Mouse (Mus musculus) heart, postnatal 0 days (tissue): Measurements from ENCODE around the gene Cntn5. TPM values are rescaled to one million over a fixed set of nuclear protein-coding genes. Genes with fewer than 3 reads are reported as not detected.

Experiments
- ATAC-seq: fragments of 200-750 bp; cut with Nextera tagmentation; 2 replicates; pipeline ENCODE4 v1.8.0; 2017; ENCODE audit warnings: low read depth, moderate number of reproducible peaks, moderate library complexity; ENCODE audit not compliant: insufficient read depth
- DNase-seq: peaks from one replicate; pipeline ENCODE4 v3.0.0-alpha.2; 2016; ENCODE audit warnings: low spot score
- H3K27ac ChIP-seq: fragments of 300-500 bp; sonication (generic); 2 replicates; pipeline ENCODE4 v1.5.1; 2014; ENCODE audit warnings: low read depth, mild to moderate bottlenecking
- H3K27me3 ChIP-seq: fragments of 300-500 bp; sonication (generic); 2 replicates; pipeline ENCODE4 v1.6.1; 2014; ENCODE audit warnings: low read length, mixed read lengths; ENCODE audit not compliant: control insufficient read depth, insufficient read depth
- H3K36me3 ChIP-seq: fragments of 300-500 bp; sonication (generic); replicated peaks from 2 replicates; pipeline ENCODE4 v1.6.1; 2014; ENCODE audit warnings: low read length, mixed read lengths; ENCODE audit not compliant: control insufficient read depth, insufficient read depth
- H3K4me1 ChIP-seq: fragments of 300-500 bp; sonication (generic); 2 replicates; pipeline ENCODE4 v1.6.1; 2014; ENCODE audit warnings: antibody characterized with exemption; ENCODE audit not compliant: control insufficient read depth, insufficient read depth
- H3K4me2 ChIP-seq: fragments of 300-500 bp; sonication (generic); 2 replicates; pipeline ENCODE4 v1.6.1; 2014; ENCODE audit warnings: low read depth, mild to moderate bottlenecking, low read length, moderate library complexity
- H3K4me3 ChIP-seq: fragments of 300-500 bp; sonication (generic); 2 replicates; pipeline ENCODE4 v1.5.1; 2014; ENCODE audit warnings: low read depth, low read length
- H3K9ac ChIP-seq: fragments of 300-500 bp; sonication (generic); replicated peaks from 2 replicates; pipeline ENCODE4 v1.6.1; 2014; ENCODE audit warnings: low read depth, low read length, mixed read lengths
- H3K9me3 ChIP-seq: fragments of 300-500 bp; sonication (generic); replicated peaks from 2 replicates; pipeline ENCODE4 v1.6.1; 2016; ENCODE audit warnings: low read length; ENCODE audit not compliant: control insufficient read depth
- CTCF ChIP-seq: IDR thresholded peaks from 2 replicates; pipeline ENCODE4 v1.5.1; 2016; ENCODE audit warnings: antibody characterized with exemption, control low read depth, low read depth
- EP300 ChIP-seq: IDR thresholded peaks from 2 replicates; pipeline ENCODE4 v1.6.1; 2016; ENCODE audit warnings: antibody characterized with exemption, low read depth
- WGBS: fragments of 180-500 bp; shearing (Covaris S2); extraction: QIAGEN DNeasy Blood & Tissue Kit; methylation state at CpG from one replicate; pipeline ENCODE4 v1.1.7; 2014; 5-methylcytosine and 5-hydroxymethylcytosine counted together
- polyA plus RNA-seq: library from polyadenylated mRNA; unstranded; fragments of >200 nt; fragmentation: Nextera tagmentation; extraction: Ambion mirVana; gene quantifications from 2 replicates; pipeline ENCODE4 v1.2.1, GENCODE M21; 2015
- total RNA-seq: library from RNA; depleted of rRNA; stranded (reverse); fragments of >200 nt; gene quantifications from 2 replicates; pipeline ENCODE4 v1.2.3, GENCODE M21; 2014; ENCODE audit warnings: low replicate concordance

Cntn5 gene
- total and polyA plus RNA-seq, 2 experiments from 2014 or later: 0.07 to 0.19 TPM

DNA sequence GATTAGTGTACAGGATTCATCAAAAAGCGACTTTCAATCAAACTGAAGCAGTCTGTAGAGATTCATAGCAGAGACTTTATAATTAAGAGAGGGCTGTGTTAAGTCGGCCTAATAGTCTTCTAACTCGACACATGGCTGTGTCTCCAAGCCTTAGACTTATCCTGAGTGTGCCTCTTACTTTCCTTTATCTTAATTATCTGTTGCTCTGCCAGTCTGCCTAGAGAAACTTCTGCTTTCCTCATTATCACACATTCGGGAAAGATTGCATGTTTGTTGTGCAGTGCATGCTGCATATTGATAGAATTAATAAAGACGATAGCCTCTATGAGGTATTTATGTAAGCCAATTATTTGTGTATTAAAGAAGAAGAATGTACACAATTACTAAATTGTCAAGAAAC lies 375.9 kb downstream of the Cntn5 start:
- no peak for ATAC-seq
- 56% methylated on average over 5 of the region's 5 CpGs for WGBS

DNA sequence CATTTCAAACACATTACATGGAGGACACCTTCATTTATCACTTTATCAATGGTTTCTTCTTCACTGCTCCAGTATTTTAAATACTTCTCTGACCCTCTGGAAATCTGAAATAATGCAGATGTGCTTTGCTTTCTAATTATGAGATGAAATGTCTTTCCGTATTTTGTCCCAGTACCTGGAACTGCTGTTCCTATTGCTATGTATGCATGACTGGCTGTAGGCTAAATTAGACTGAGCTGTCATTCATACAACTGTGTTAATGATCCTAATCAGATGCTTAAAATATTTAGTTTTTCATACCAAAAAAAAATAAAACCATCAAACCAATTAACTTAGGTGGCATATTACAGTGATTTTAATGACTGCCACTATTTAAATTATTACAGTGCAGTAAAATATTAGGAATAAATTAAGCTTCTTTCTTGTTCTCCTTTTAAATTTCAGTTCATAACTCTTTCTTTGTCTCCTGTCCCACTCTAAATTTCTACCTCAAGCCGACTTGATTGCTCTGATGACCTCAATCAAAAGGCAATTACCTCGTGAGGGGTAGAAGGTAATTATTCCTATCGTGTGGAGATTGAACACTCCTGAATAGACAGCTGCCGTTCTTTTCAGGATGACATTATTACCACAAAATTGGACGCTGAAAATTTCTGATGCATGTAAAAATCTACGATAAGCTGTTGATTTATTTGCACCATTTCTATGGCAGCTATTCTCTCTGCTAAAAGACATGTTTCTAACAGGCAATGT lies 378.5 kb downstream of the Cntn5 start:
- no peak overlapping the region for H3K9ac ChIP-seq
- H3K27me3 ChIP-seq: no peaks in the 10 kb centered on the region
- DNase-seq (no peak), ATAC-seq (no peak)
- H3K27ac ChIP-seq: no peak overlapping the region
- WGBS: 70% methylated on average over 7 of the region's 7 CpGs
- H3K4me2 ChIP-seq: no peak overlapping the region
- no peak for TF ChIP-seq CTCF
- no peak for TF ChIP-seq EP300
- no peak overlapping the region for H3K4me3 ChIP-seq
- no peaks in the 10 kb centered on the region for H3K4me1 ChIP-seq
- H3K36me3 ChIP-seq: no peaks in the 10 kb centered on the region
- H3K9me3 ChIP-seq: no peaks in the 10 kb centered on the region

More for the DNA sequence above, 375.9 kb downstream of the Cntn5 start:
- H3K4me1 ChIP-seq: no peaks in the 10 kb centered on the region
- no peaks in the 10 kb centered on the region for H3K27me3 ChIP-seq
- TF ChIP-seq EP300 (no peak), CTCF (no peak)
- no peak for DNase-seq
- H3K9me3 ChIP-seq: no peaks in the 10 kb centered on the region
- H3K27ac ChIP-seq: no peak overlapping the region
- no peak overlapping the region for H3K4me2 ChIP-seq
- H3K36me3 ChIP-seq: no peaks in the 10 kb centered on the region
- H3K4me3 ChIP-seq: no peak overlapping the region
- H3K9ac ChIP-seq: no peak overlapping the region

DNA sequence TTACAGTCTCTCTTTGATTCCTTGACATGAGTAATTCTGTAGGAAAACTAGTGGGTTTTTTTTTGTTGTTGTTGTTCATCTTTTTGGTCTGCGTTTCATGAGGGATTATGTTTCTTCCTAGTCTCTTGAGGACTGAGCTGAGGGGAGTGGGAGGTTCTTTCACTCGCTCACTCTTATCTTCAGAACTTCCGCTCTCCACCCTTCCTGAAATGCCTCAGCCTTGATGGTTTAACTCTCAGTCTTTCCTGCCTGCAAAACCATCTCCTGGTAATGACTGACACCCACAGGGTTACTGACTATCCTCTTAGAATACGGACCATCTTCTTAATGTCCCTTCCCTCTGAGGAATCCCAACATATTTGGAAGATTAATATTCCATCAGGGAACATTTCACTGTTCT lies 382.0 kb downstream of the Cntn5 start:
- no peak overlapping the region for H3K9ac ChIP-seq
- H3K4me1 ChIP-seq: no peaks in the 10 kb centered on the region
- ATAC-seq: no peak
- no peak overlapping the region for H3K27ac ChIP-seq
- no peaks in the 10 kb centered on the region for H3K9me3 ChIP-seq
- H3K36me3 ChIP-seq: no peaks in the 10 kb centered on the region
- no peaks in the 10 kb centered on the region for H3K27me3 ChIP-seq
- TF ChIP-seq CTCF (no peak), EP300 (no peak)
- DNase-seq: no peak
- no peak overlapping the region for H3K4me2 ChIP-seq
- WGBS: 20% methylated on average over 4 of the region's 4 CpGs
- no peak overlapping the region for H3K4me3 ChIP-seq

DNA sequence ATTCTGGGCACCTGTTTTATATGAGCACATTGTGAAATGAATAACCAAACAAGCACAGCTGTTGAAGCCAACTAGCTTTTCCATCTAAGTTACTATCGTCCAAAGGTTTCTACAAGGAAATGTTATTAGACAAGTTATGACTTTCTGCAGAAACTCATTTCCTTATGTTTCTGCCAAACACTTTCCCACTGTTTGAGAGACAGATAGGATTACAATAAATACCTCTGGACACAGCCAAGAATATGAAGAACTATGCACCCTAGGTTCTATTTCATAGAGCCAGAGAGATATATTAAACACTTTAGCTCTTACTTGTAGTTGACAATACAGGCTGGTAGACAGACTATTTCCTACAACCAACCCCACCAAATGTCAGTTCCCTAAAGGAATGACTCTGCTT lies 383.5 kb downstream of the Cntn5 start:
- 51% methylated on average over 1 of the region's 1 CpGs for WGBS
- no peak overlapping the region for H3K4me2 ChIP-seq
- no peak for DNase-seq
- H3K27me3 ChIP-seq: no peaks in the 10 kb centered on the region
- no peak overlapping the region for H3K27ac ChIP-seq
- no peaks in the 10 kb centered on the region for H3K9me3 ChIP-seq
- H3K36me3 ChIP-seq: no peaks in the 10 kb centered on the region
- no peak for ATAC-seq
- H3K4me1 ChIP-seq: no peaks in the 10 kb centered on the region
- TF ChIP-seq EP300 (no peak), CTCF (no peak)
- no peak overlapping the region for H3K9ac ChIP-seq
- no peak overlapping the region for H3K4me3 ChIP-seq

GRCm38 (mm10) chr9:10492243-10492642 lies 412.3 kb downstream of the Cntn5 start:
- DNase-seq (no peak), ATAC-seq (no peak)
- Histone ChIP-seq H3K4me2 (no peak overlapping the region), H3K27ac (no peak overlapping the region), H3K4me1 (no peaks in the 10 kb centered on the region), H3K36me3 (no peaks in the 10 kb centered on the region), H3K27me3 (no peaks in the 10 kb centered on the region), H3K9ac (no peak overlapping the region), H3K9me3 (no peaks in the 10 kb centered on the region), H3K4me3 (no peak overlapping the region)
- TF ChIP-seq CTCF (no peak), EP300 (no peak)
